Mouse (Mus musculus) ES-E14 (cell line): ENCODE data around the gene Asap2. TPM values are rescaled to one million over a fixed set of nuclear protein-coding genes. Genes with fewer than 3 reads are reported as not detected.

Experiments
- DNase-seq: peaks from one replicate; pipeline ENCODE4 v3.0.0-alpha.2; 2013; ENCODE audit warnings: low read depth, low spot score
- H3K27ac ChIP-seq: 2 replicates; pipeline ENCODE4 v1.5.1; 2012; ENCODE audit warnings: low read depth, mild to moderate bottlenecking, low read length, moderate library complexity, mixed read lengths; ENCODE audit not compliant: poor library complexity, insufficient read depth, severe bottlenecking
- H3K36me3 ChIP-seq: 2 replicates; pipeline ENCODE4 v1.6.1; 2012; ENCODE audit warnings: mild to moderate bottlenecking, low read length, moderate library complexity, mixed read lengths; ENCODE audit not compliant: control insufficient read depth, poor library complexity, insufficient read depth, severe bottlenecking
- H3K4me1 ChIP-seq, 2 experiments: fragments of 150-350 bp in 1 of 2; sonication (generic) in 1 of 2; 2 replicates each; pipeline ENCODE4 v1.6.1; 2012; ENCODE audit warnings: low read length in 2 of 2, mild to moderate bottlenecking in 1 of 2, mixed read lengths in 1 of 2; ENCODE audit not compliant: control insufficient read depth in 2 of 2, insufficient read depth in 2 of 2, poor library complexity in 1 of 2
- H3K4me3 ChIP-seq, 2 experiments: fragments of 150-350 bp in 1 of 2; sonication (generic) in 1 of 2; 2 replicates each; pipeline ENCODE4 v1.5.1; 2012; ENCODE audit warnings: low read length in 2 of 2, low read depth in 1 of 2, mild to moderate bottlenecking in 1 of 2, mixed read lengths in 1 of 2; ENCODE audit not compliant: insufficient read depth in 1 of 2, poor library complexity in 1 of 2, severe bottlenecking in 1 of 2
- H3K9ac ChIP-seq: 2 replicates; pipeline ENCODE4 v1.6.1; 2012; ENCODE audit warnings: low read depth, mild to moderate bottlenecking, low read length, mixed read lengths; ENCODE audit not compliant: poor library complexity, insufficient read depth, severe bottlenecking
- H3K9me3 ChIP-seq: fragments of 150-350 bp; sonication (generic); 2 replicates; pipeline ENCODE4 v1.6.1; 2012; ENCODE audit warnings: low read depth, mild to moderate bottlenecking, low read length; ENCODE audit not compliant: control insufficient read depth, insufficient read depth
- CHD2 ChIP-seq: IDR thresholded peaks from 2 replicates; pipeline ENCODE4 v1.6.1; 2014; ENCODE audit warnings: mild to moderate bottlenecking, low read depth, low read length, inconsistent platforms
- HCFC1 ChIP-seq: IDR thresholded peaks from 2 replicates; pipeline ENCODE4 v1.6.1; 2012; ENCODE audit warnings: low read length, inconsistent platforms, borderline replicate concordance; ENCODE audit not compliant: insufficient read depth
- MAFK ChIP-seq: IDR thresholded peaks from 2 replicates; pipeline ENCODE4 v1.6.1; 2014; ENCODE audit warnings: mild to moderate bottlenecking, low read depth, low read length, inconsistent platforms; ENCODE audit not compliant: insufficient read depth
- ZC3H11A ChIP-seq: IDR thresholded peaks from 2 replicates; pipeline ENCODE4 v1.6.1; 2012; ENCODE audit warnings: low read depth, mild to moderate bottlenecking, inconsistent platforms, low read length, borderline replicate concordance
- ZNF384 ChIP-seq: IDR thresholded peaks from 2 replicates; pipeline ENCODE4 v1.6.1; 2012; ENCODE audit warnings: low read depth, low read length, inconsistent platforms
- in situ Hi-C, 2 experiments: fragments of 600-800 bp; cut with MboI; formaldehyde crosslinking; loops; one replicate each; pipeline ENCODE4 v1.15.1; 2025; ENCODE audit warnings: low sequenced_read_pairs in 2 of 2, inconsistent platforms in 1 of 2; ENCODE audit not compliant: unreplicated experiment in 2 of 2
- total RNA-seq: library from RNA; depleted of rRNA; stranded (reverse); fragments of 300-350 nt; gene quantifications from 2 replicates; pipeline ENCODE4 v1.2.3, GENCODE M21; 2012

The Asap2 gene
- total RNA-seq, 1 experiment: 6.8 TPM

DNA sequence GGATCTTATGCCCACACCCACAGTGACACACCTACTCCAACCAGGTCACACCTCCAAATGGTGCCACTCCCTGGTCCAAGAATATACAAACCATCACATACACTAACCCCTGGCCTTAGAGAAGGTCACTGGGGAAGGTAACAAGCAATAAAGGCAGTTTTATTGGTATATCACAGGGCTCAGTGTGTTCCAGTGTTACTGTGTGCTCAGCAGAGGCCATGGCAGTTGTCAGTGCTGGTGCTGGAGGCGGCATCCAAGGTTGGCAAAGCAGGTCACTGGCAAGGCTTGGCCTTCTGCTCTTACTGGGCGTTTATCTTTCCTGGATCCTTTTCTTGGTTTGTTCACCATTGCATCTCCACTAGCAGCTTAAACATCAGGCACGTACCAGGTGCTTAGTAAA, 174.9 kb downstream of the Asap2 start:
- DNase-seq: no peak
- Histone ChIP-seq H3K36me3 (peaks cover 9% of the 10 kb centered on the region; the same call in 1 of the 2 replicates), H3K9me3 (no peaks in the 10 kb centered on the region), H3K4me1 (peaks cover 25 to 28% of the 10 kb centered on the region in 2 experiments), H3K4me3 (no peak overlapping the region), H3K9ac (no peak overlapping the region), H3K27ac (no peak overlapping the region)
- TF ChIP-seq CHD2 (no peak), HCFC1 (no peak), MAFK (no peak), ZC3H11A (no peak), ZNF384 (no peak)
- in situ Hi-C loops: no loop called here

DNA sequence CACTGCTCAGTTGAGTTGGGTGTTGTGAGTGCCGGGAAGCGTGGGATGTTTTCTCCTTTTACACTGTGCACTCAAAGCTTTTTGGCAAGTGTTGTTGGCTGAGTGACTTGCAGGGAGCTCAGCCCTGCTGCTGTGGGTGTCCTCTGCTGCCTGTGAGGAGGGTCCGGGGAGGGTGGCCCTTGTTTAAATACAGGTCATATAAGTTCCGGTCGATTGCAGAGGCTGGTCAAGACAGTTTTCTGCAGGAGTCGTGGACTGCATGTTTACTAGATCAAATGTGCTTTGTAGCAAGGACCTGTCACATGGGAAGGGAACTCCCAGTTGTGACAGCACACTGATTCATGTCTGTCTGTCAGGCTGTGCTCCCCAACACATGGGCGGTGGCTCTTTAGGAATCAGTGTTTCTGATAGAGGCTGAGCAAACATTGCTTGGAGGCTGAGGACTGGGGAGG, 175.7 kb downstream of the Asap2 start:
- TF ChIP-seq ZC3H11A: no peak
- TF ChIP-seq HCFC1: no peak
- no peak for TF ChIP-seq CHD2
- no peak for TF ChIP-seq MAFK
- TF ChIP-seq ZNF384: no peak
- Histone ChIP-seq H3K27ac (no peak overlapping the region), H3K4me1 (peaks cover 22 to 25% of the 10 kb centered on the region in 2 experiments), H3K9ac (no peak overlapping the region), H3K4me3 (no peak overlapping the region), H3K9me3 (no peaks in the 10 kb centered on the region), H3K36me3 (peaks cover 9% of the 10 kb centered on the region; the same call in 1 of the 2 replicates)
- no peak for DNase-seq
- in situ Hi-C loops: no loop called here

DNA sequence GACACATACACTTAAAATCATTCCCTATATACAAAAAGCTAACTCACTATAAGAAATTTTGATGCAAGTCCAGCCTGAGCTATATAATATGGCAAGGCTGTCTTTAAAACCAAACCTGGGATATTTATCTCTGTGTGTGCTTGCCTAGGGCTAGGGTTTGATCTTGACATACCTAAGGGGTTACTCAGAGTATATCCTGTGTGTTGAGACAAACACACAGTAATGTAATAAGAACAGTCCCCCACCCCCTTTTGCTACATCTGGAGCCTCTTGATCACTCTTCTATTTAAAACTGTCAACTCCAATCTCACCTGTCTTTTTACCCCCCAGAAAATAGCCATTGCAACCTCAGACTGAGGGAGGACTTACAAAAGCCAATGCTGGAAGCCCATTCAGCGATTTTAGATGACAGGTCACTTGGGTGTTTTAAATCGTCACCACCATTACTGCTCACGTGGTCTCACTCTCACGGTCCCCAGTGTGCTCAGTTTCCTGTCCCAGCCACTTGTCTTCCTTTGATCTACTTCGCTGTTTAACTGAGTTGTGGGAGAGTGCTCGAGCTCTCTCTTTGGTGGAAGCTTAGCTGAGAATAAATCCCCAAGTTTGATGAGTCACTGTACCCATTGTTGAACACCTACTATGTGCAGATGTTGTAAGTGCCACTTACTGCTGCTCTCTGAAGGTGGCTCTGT, 176.8 kb downstream of the Asap2 start:
- H3K9ac ChIP-seq: no peak overlapping the region; the same call in 1 of the 2 replicates
- no peak for TF ChIP-seq ZC3H11A
- TF ChIP-seq CHD2: no peak
- no peak for TF ChIP-seq HCFC1
- TF ChIP-seq MAFK: 0 out of 2 replicates have a peak, but pooled peaks have one; percentile 3
- TF ChIP-seq ZNF384: no peak
- H3K4me1 ChIP-seq: peaks cover 22 to 25% of the 10 kb centered on the region in 2 experiments
- in situ Hi-C loops: no loop called here
- no peaks in the 10 kb centered on the region for H3K9me3 ChIP-seq
- peak overlapping the region; percentile 78 for H3K27ac ChIP-seq
- H3K36me3 ChIP-seq: peaks cover 9% of the 10 kb centered on the region; the same call in 1 of the 2 replicates
- peak; percentile 19 for DNase-seq
- H3K4me3 ChIP-seq: peak overlapping the region in 1 of 2 experiments; percentile 23; a peak in 1 of 4 replicates

DNA sequence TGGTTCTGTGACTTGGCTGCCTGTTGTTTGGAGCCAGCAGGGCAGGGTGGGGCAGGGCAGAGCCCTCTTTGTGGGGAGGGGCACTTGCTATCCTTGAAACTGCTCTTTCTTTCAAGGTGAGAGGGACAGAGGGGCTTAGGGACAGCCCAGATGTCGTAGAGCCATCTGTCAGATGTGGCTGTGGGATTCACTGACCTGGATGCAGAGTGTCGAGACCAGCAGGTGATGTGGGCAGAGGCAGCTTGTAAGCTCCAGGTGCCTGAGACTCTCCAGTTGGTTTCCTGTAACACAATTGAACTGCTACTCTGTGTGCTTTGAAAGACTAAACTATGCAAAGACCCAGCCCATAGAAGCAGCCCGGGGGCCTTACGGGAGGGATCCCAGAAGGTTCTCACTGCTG, 177.5 kb downstream of the Asap2 start:
- DNase-seq: peak; percentile 36
- peaks cover 22 to 25% of the 10 kb centered on the region in 2 experiments for H3K4me1 ChIP-seq
- H3K4me3 ChIP-seq: peak overlapping the region in 1 of 2 experiments; percentile 23; a peak in 1 of 4 replicates
- peaks cover 9% of the 10 kb centered on the region; the same call in 1 of the 2 replicates for H3K36me3 ChIP-seq
- H3K27ac ChIP-seq: peak overlapping the region; percentile 78; the same call in 1 of the 2 replicates
- in situ Hi-C loops: no loop called here
- TF ChIP-seq MAFK (0 out of 2 replicates have a peak, but pooled peaks have one; percentile 1), ZC3H11A (no peak), CHD2 (no peak), ZNF384 (no peak)
- H3K9me3 ChIP-seq: no peaks in the 10 kb centered on the region
- no peak overlapping the region for H3K9ac ChIP-seq

DNA sequence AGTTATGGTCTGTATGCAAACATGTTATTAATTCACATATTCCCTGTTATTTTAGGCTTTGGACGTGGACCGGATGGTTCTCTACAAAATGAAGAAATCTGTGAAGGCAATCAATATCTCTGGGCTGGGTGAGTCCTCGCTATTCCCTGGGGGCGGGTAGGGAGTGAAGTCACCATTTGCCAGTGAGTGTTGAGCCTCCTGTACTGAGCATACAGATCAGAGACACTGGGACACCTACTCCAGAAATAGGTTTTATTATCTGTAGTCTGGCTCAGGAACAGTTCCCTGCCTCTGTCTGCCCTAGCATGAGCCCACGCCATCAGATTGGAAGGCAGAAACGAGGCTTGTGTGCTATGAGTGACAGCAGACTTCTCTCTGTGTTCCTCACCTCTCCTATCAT, 177.9 kb downstream of the Asap2 start:
- no peak for TF ChIP-seq MAFK
- no peak for TF ChIP-seq CHD2
- TF ChIP-seq HCFC1: no peak
- no peak for TF ChIP-seq ZNF384
- TF ChIP-seq ZC3H11A: no peak
- Histone ChIP-seq H3K4me3 (peak overlapping the region in 1 of 2 experiments; percentile 23; a peak in 1 of 4 replicates), H3K27ac (no peak overlapping the region; the same call in 1 of the 2 replicates), H3K4me1 (peaks cover 22 to 25% of the 10 kb centered on the region in 2 experiments), H3K36me3 (peaks cover 9% of the 10 kb centered on the region; the same call in 1 of the 2 replicates), H3K9ac (no peak overlapping the region), H3K9me3 (no peaks in the 10 kb centered on the region)
- no peak for DNase-seq
- in situ Hi-C loops: no loop called here
